Mouse (Mus musculus) gastrocnemius, postnatal 4 days (tissue): ENCODE measurements at regions not wholly inside any gene's neighbourhood (a gene's known extent, or its start where the extent isn't known, plus 50 kb on each side); places are given as distances from the start of the nearest gene placed in this dataset.

ENCODE experiments used
- DNase-seq, 2 experiments: peaks; one replicate each; pipeline ENCODE4 v3.0.0; 2021 to 2022; ENCODE audit warnings: low spot score in 2 of 2, mixed read lengths in 2 of 2

DNA sequence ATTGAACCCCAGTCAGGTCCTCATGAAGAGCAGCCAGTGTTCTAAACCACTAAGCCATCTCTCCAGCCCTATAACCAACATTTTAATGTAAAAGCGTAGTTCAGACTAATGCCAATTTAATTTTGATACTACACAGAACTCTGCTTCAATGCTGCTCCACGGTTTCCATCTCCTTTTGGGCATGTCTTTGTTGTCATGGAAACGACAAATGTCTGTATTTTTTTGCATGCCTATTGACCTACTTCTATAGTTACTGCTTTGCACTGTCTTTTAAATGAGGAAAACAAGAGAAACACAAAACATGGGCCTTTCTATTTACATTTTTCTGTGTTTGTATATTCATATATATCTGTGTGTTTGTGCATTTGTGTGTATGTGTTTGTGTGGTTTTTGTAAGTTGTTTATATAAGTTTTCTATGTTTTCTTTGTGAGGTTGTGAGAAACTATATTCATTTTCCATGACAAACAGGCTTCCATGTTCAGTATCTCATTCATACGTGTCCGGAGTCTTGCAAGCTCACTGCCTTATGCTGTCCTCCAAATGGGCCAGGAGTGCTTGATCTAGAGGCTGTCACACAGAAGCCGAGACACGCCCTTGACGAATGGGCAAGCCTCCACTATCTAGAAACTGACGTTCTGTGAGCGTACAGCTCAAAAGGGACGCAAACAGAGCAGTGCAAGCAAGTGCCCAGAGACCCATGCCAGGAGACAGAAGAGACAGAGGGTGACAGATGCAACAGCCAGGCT, 65.5 kb upstream of the Zfp637 start:
- DNase-seq: no peak

DNA sequence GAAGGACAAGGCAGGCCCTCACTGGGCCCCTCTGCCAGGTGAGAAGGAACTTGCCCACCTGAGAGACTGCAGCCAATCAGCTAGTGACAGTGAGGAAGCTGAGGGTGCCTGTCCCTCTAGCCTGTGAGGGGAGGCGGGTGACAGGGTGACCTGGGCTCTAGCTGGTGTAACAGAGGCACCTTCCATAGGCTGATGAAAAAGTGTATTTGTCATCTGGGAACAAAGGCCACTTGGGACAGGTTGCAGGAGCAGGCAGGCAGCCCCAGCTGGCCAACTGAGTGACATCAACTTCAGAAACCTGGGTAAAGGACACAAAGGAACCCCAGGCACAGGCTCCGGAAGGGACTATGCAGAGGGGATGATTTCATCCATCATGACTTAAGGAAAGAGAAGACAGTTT, 63.0 kb upstream of the Zfp637 start:
- DNase-seq: no peak

DNA sequence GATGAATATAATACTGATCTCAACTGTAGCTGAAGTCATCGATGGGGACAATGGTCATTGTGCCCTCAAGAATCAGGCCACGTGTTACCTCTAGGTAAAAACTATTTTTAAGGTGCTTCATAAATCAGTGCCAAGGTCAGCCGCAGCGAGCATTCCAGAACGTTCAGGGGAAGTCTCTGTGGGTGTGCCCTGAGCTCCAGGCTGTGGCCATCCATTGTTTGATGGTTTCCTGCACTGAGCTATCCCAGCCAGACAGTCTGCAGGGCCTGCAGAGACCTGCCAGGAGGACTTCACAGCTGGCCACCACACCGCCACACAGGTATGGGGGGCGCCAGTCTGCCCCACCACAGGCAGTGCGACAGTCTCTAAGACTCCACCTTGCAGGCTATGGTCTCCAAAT, 62.5 kb upstream of the Zfp637 start:
- DNase-seq: no peak

DNA sequence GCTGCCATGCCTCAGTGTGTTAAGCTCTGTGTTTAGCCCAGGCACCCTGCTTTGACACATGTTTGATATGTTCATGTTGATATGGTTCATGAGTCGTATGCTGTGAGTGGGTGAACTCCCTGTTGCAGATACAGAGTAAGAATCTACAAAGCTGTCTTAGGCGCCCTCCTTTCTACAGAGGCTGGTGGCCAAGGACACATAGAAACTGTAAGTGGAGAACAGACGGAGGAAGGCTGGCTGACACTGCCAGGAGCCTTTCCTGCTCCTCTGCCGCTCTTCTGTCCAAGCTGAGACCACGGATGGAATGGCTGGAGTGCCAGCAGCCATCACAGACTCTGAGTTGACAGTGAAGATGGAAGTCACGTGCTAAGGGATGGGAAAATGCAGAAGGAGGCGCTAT, 62.0 kb upstream of the Zfp637 start:
- DNase-seq: no peak

DNA sequence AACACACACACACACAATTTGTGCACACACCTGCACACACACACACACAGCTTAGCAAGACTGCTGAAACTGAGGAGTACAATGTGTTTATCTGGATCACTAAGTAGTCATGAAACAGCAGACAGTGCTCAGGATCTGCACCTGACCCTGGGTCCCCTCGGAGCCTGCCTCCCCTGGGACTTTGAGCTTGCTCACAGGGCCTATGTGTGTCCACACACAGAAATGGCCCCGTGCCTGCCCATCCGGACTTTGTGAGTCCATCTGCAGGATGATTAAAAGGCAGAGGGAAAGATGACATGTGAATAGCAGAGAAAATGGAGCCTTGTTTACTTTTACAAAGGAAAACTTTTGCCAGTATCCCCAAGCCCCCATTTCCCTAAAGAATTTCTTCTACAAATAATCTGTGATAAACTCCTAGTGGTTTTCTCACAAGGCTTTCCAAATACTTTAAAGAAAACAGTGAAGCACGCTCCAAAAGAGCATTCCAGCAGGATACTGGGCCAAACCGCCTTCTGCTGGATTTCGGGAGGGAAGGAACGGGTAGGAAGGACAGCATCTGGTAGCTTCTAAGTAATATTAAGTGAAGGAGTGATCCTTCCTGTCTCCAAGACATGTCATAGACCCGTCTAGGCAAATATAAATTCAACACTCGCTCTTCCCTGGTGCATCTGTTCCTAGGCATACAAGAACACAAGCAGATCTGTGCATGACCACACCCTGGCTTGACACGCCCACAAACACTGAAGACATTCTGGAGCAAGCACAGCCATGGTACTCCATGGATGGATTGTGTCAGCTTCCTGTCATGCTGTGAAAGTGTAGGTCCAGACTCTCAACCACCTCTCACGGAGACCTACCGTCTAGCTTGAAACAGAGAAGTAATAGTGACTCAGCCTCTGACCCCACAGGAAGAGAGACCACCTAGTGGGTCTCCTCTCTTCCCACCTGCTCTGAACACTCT, 52.1 kb upstream of the Zfp637 start:
- peak in 1 of 2 experiments; percentile 33 for DNase-seq

DNA sequence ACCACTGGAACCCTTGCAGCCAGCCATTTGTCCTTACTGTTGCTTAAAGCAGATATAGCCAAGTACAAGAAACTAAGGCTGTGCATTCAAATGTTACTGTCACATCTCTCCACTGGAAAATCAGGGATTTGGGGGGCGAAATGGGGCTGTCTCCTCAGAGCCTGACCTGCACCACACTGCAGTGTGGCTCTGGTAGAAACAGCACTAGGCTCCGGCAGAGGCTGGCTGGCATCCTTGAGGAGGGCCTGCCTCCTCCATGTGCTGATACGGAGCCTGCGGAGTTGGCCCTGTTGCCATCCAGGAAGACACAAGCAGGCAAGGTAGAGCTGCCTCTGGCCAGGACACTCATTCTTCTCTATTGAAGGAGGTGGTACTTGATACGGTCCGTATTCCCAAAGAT, 50.4 kb upstream of the Zfp637 start:
- no peak for DNase-seq
